Mouse (Mus musculus): ENCODE results near the gene Ak3.

- TF ChIP-seq TCF3 (IDR thresholded peaks at IDR 0.05; ENCODE audit: insufficient read length, low read depth) (no peak), POLR2A (IDR thresholded peaks at IDR 0.05; ENCODE audit: insufficient read length, low read depth) (no peak), MAX (IDR thresholded peaks at IDR 0.05; ENCODE audit: low read depth) (no peak), MYOD1 (IDR thresholded peaks at IDR 0.05; ENCODE audit: control insufficient read depth in 1 of 3, insufficient read length in 2 of 3, low read depth in 2 of 3) (no peak), E2F4 (IDR thresholded peaks at IDR 0.05; ENCODE audit: insufficient read depth) (no peak), REST (IDR thresholded peaks at IDR 0.05; ENCODE audit: insufficient read depth, insufficient read length) (no peak), POLR2AphosphoS2 (IDR thresholded peaks at IDR 0.05; ENCODE audit: insufficient read length, low read depth) (no peak), MYOG (IDR thresholded peaks at IDR 0.05; ENCODE audit: control insufficient read depth in 1 of 3, insufficient read depth in 1 of 3, insufficient read length in 2 of 3, low read depth in 2 of 3) (no peak)
Observed at GRCm38 (mm10) chr19:29019647-29020046, 28.1 kb downstream of the Ak3 start.
